Mouse (Mus musculus): ENCODE measurements around the gene Rnf224.

DNA sequence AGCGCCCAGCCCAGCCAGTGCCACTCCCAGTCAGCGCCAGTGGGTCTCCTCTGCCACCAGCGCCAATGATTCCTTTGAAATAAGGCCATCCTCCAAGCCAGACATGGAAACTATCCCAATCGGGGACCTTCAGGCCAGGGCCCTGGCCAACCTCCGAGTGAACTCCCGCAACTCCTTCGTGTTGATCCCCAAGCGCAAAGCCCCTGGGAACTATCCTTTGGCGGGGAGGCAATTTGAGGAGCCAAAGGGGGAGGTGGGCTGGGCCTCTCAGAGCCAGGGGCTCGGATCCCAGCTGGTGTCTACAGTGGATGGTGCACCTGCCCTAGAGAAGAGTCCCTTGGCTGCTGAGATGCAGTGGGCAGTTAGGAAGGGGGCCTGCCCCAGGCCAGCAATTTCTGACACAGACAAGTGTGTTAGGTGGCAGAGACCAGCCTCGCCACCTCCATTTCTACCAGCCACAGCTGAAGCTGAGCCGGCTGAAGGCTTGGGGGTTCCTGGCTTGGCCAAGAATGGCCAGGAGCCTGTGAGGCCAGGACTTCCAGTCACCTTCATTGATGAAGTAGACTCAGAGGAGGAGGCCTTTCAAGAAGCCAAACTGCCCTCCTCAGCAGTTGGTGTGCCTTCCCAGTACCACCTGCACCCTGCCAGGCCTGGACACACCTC lies 27.2 kb upstream of the Rnf224 start:
- TF ChIP-seq CTCF (conservative IDR thresholded peaks at IDR 0.05; ENCODE audit: insufficient read depth, insufficient read length, low read depth, low read length) = no peak
- TF ChIP-seq POLR2A (IDR thresholded peaks at IDR 0.05; ENCODE audit: low read depth, low read length) = no peak

All from kidney, adult 2 months (tissue).